Mouse (Mus musculus) forebrain, embryonic 10.5 days (tissue): ENCODE measurements around the gene Sez6. TPM values are rescaled to one million over a fixed set of nuclear protein-coding genes. Genes with fewer than 3 reads are reported as not detected.
A peak's percentile ranks its signal among the peaks of the same experiment; 100 is the strongest.

ENCODE experiments used
- DNase-seq: peaks from one replicate; pipeline ENCODE4 v3.0.0-alpha.2; 2017; ENCODE audit warnings: low spot score; ENCODE audit errors: extremely low spot score
- H3K27ac ChIP-seq: fragments of 300-500 bp; sonication (generic); 2 replicates; pipeline ENCODE4 v1.5.1; 2016; ENCODE audit warnings: mild to moderate bottlenecking
- H3K27me3 ChIP-seq: fragments of 300-500 bp; sonication (generic); 2 replicates; pipeline ENCODE4 v1.6.1; 2016; ENCODE audit warnings: mild to moderate bottlenecking; ENCODE audit not compliant: poor library complexity, severe bottlenecking
- H3K36me3 ChIP-seq: fragments of 300-500 bp; sonication (generic); replicated peaks from 2 replicates; pipeline ENCODE4 v1.6.1; 2016; ENCODE audit warnings: mild to moderate bottlenecking, moderate library complexity
- H3K4me1 ChIP-seq: fragments of 300-500 bp; sonication (generic); 2 replicates; pipeline ENCODE4 v1.6.1; 2016
- H3K4me3 ChIP-seq: fragments of 300-500 bp; sonication (generic); 2 replicates; pipeline ENCODE4 v1.5.1; 2016; ENCODE audit warnings: mild to moderate bottlenecking, moderate library complexity
- H3K9me3 ChIP-seq: fragments of 300-500 bp; sonication (generic); 2 replicates; pipeline ENCODE4 v1.6.1; 2016; ENCODE audit warnings: mild to moderate bottlenecking, moderate library complexity
- WGBS: fragments of 180-500 bp; shearing (Covaris S2); methylation state at CpG from one replicate; pipeline ENCODE4 v1.1.7; 2016; 5-methylcytosine and 5-hydroxymethylcytosine counted together
- polyA plus RNA-seq: library from polyadenylated mRNA; unstranded; fragments of >200 nt; fragmentation: Nextera tagmentation; extraction: Ambion mirVana; gene quantifications from 2 replicates; pipeline ENCODE4 v1.2.1, GENCODE M21; 2016

Gene Sez6
- polyA plus RNA-seq, 1 experiment from 2014 or later: 4.3 TPM

- H3K27ac ChIP-seq: peak overlapping the region; percentile 7; the same call in 1 of the 2 replicates
- no peak overlapping the region for H3K4me3 ChIP-seq
- 44% methylated on average over 6 of the region's 6 CpGs for WGBS
- DNase-seq: no peak
- H3K4me1 ChIP-seq: peaks cover 55% of the 10 kb centered on the region
- peaks cover 84% of the 10 kb centered on the region for H3K27me3 ChIP-seq
- H3K9me3 ChIP-seq: no peaks in the 10 kb centered on the region
- no peaks in the 10 kb centered on the region for H3K36me3 ChIP-seq
Measured at GRCm38 (mm10) chr11:77909776-77910175, 20.8 kb upstream of the Sez6 start.

GRCm38 (mm10) chr11:77913505-77913904 is 17.1 kb upstream of the Sez6 start:
- Histone ChIP-seq H3K4me1 (peaks cover 61% of the 10 kb centered on the region), H3K27ac (no peak overlapping the region), H3K9me3 (no peaks in the 10 kb centered on the region), H3K36me3 (no peaks in the 10 kb centered on the region), H3K4me3 (no peak overlapping the region), H3K27me3 (peaks cover 92% of the 10 kb centered on the region)
- no peak for DNase-seq
- 65% methylated on average over 6 of the region's 6 CpGs for WGBS

GRCm38 (mm10) chr11:77914598-77915260 is 15.9 kb upstream of the Sez6 start:
- WGBS: 4% methylated on average over 32 of the region's 32 CpGs
- no peaks in the 10 kb centered on the region for H3K9me3 ChIP-seq
- peaks cover 55% of the 10 kb centered on the region for H3K4me1 ChIP-seq
- H3K27me3 ChIP-seq: peaks cover 90% of the 10 kb centered on the region
- no peak for DNase-seq
- no peak overlapping the region for H3K27ac ChIP-seq
- no peaks in the 10 kb centered on the region for H3K36me3 ChIP-seq
- peak overlapping the region; percentile 37 for H3K4me3 ChIP-seq

- no peak overlapping the region for H3K4me3 ChIP-seq
- peaks cover 48% of the 10 kb centered on the region for H3K4me1 ChIP-seq
- peak overlapping the region; percentile 11; the same call in 1 of the 2 replicates for H3K27ac ChIP-seq
- 86% methylated on average over 4 of the region's 4 CpGs for WGBS
- no peak for DNase-seq
- H3K36me3 ChIP-seq: no peaks in the 10 kb centered on the region
- H3K27me3 ChIP-seq: peaks cover 87% of the 10 kb centered on the region
- no peaks in the 10 kb centered on the region for H3K9me3 ChIP-seq
Measured at GRCm38 (mm10) chr11:77916741-77917140, 13.9 kb upstream of the Sez6 start.

GRCm38 (mm10) chr11:77917166-77917565 is 13.4 kb upstream of the Sez6 start:
- no peak overlapping the region for H3K4me3 ChIP-seq
- no peaks in the 10 kb centered on the region for H3K9me3 ChIP-seq
- peak; percentile 52 for DNase-seq
- H3K27me3 ChIP-seq: peaks cover 87% of the 10 kb centered on the region
- H3K27ac ChIP-seq: peak overlapping the region; percentile 11; the same call in 1 of the 2 replicates
- no peaks in the 10 kb centered on the region for H3K36me3 ChIP-seq
- peaks cover 48% of the 10 kb centered on the region for H3K4me1 ChIP-seq
- WGBS: 54% methylated on average over 10 of the region's 10 CpGs

GRCm38 (mm10) chr11:77923285-77923684 is 7.3 kb upstream of the Sez6 start:
- DNase-seq: no peak
- peaks cover 73% of the 10 kb centered on the region for H3K27me3 ChIP-seq
- no peaks in the 10 kb centered on the region for H3K9me3 ChIP-seq
- H3K4me3 ChIP-seq: no peak overlapping the region
- peaks cover 38% of the 10 kb centered on the region for H3K4me1 ChIP-seq
- H3K27ac ChIP-seq: no peak overlapping the region
- H3K36me3 ChIP-seq: no peaks in the 10 kb centered on the region
- 76% methylated on average over 4 of the region's 4 CpGs for WGBS

- H3K4me1 ChIP-seq: peaks cover 48% of the 10 kb centered on the region
- no peaks in the 10 kb centered on the region for H3K9me3 ChIP-seq
- DNase-seq: no peak
- H3K27ac ChIP-seq: no peak overlapping the region
- H3K4me3 ChIP-seq: no peak overlapping the region
- H3K36me3 ChIP-seq: no peaks in the 10 kb centered on the region
- 43% methylated on average over 9 of the region's 9 CpGs for WGBS
- H3K27me3 ChIP-seq: peaks cover 80% of the 10 kb centered on the region
Measured at GRCm38 (mm10) chr11:77925836-77926657, 4.6 kb upstream of the Sez6 start.

- H3K27ac ChIP-seq: no peak overlapping the region
- no peak overlapping the region for H3K4me3 ChIP-seq
- no peaks in the 10 kb centered on the region for H3K36me3 ChIP-seq
- H3K9me3 ChIP-seq: no peaks in the 10 kb centered on the region
- WGBS: 34% methylated on average over 9 of the region's 9 CpGs
- peaks cover 54% of the 10 kb centered on the region for H3K4me1 ChIP-seq
- no peak for DNase-seq
- H3K27me3 ChIP-seq: peaks cover 83% of the 10 kb centered on the region
Measured at GRCm38 (mm10) chr11:77926666-77927065, 3.9 kb upstream of the Sez6 start.

GRCm38 (mm10) chr11:77927837-77928236 is 2.8 kb upstream of the Sez6 start:
- peaks cover 91% of the 10 kb centered on the region for H3K27me3 ChIP-seq
- H3K4me1 ChIP-seq: peaks cover 63% of the 10 kb centered on the region
- H3K4me3 ChIP-seq: no peak overlapping the region
- H3K36me3 ChIP-seq: no peaks in the 10 kb centered on the region
- 73% methylated on average over 5 of the region's 5 CpGs for WGBS
- DNase-seq: no peak
- no peaks in the 10 kb centered on the region for H3K9me3 ChIP-seq
- H3K27ac ChIP-seq: no peak overlapping the region

- Histone ChIP-seq H3K9me3 (no peaks in the 10 kb centered on the region), H3K36me3 (no peaks in the 10 kb centered on the region), H3K27me3 (peaks cover 97% of the 10 kb centered on the region), H3K4me1 (peaks cover 47% of the 10 kb centered on the region), H3K4me3 (peak overlapping the region; percentile 69), H3K27ac (no peak overlapping the region)
- 1% methylated on average over 41 of the region's 41 CpGs for WGBS
- DNase-seq: peak; percentile 42
Measured at GRCm38 (mm10) chr11:77931541-77932433, 1.2 kb downstream of the Sez6 start.

GRCm38 (mm10) chr11:77932576-77932975 is 2.0 kb downstream of the Sez6 start:
- H3K27me3 ChIP-seq: peaks cover 99% of the 10 kb centered on the region
- no peaks in the 10 kb centered on the region for H3K36me3 ChIP-seq
- H3K4me1 ChIP-seq: peaks cover 48% of the 10 kb centered on the region
- no peaks in the 10 kb centered on the region for H3K9me3 ChIP-seq
- peak overlapping the region; percentile 11; the same call in 1 of the 2 replicates for H3K4me3 ChIP-seq
- DNase-seq: no peak
- H3K27ac ChIP-seq: no peak overlapping the region
- 46% methylated on average over 5 of the region's 5 CpGs for WGBS

- Histone ChIP-seq H3K9me3 (no peaks in the 10 kb centered on the region), H3K4me1 (peaks cover 53% of the 10 kb centered on the region), H3K4me3 (no peak overlapping the region), H3K36me3 (no peaks in the 10 kb centered on the region), H3K27me3 (peaks cover 99% of the 10 kb centered on the region), H3K27ac (no peak overlapping the region)
- no peak for DNase-seq
- 2% methylated on average over 4 of the region's 4 CpGs for WGBS
Measured at GRCm38 (mm10) chr11:77934111-77934521, 3.5 kb downstream of the Sez6 start.
